In the genomic region with DNA sequence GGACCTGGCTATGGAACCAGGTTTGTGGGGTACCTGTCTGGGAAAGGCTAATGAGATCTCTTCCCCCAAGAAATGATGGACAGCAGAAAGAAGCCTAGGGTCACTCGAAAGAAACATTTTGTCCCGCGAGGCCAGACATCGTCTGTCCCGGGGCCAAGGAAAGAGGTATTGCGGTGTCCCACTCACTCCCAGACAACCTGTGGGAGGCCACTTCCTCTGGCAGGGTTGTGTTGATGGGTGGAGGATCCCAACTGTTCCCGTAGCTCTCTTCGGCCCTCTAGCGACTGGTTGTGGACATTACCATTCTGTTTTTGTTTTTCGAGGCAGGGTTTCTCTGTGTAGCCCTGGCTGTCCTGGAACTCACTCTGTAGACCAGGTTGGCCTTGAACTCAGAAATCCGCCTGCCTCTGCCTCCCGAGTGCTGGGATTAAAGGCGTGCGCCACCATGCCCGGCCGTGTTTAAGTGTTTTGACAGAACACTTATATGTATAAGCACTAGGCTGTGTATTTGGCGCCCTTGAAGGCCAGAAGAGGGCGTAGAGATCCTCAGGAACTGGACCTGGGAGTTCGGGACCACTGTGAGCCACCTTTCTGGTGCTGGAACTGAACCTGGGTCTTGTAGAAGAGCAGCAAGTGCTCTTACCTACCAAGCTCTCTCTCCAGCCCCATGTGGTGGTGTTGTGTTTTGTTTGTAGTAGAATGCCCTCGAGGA, we compare ENCODE assay signal across 8 mouse cellular contexts. TPM values are rescaled to one million over a fixed set of nuclear protein-coding genes. Genes with fewer than 3 reads are reported as not detected.
DNase-seq lines count a peak whose midpoint lies in the region; ATAC-seq and TF ChIP-seq lines count a peak whose summit lies in the region.

No protein-coding gene starts in this region.

- peak; percentile 91 for TF ChIP-seq CTCF in heart, postnatal 0 days (IDR thresholded peaks at IDR 0.05; ENCODE audit: low read depth)

- DNase-seq in MEL-GATA-1-ER (ENCODE audit: extremely low read depth, low read depth), result peak; percentile 74
- peak; percentile 93 for DNase-seq in c-Kit-negative CD71-positive TER-119-positive erythroid progenitor cells, embryonic 14.5 days (ENCODE audit: low read depth, low spot score)
- DNase-seq in heart, postnatal 0 days (ENCODE audit: low spot score), result peak; percentile 80
- peak; percentile 83 for DNase-seq in kidney, postnatal 14 days
- peak; percentile 51 for DNase-seq in ovary, adult 18-20 months (ENCODE audit: low spot score)
- peak; percentile 44 to 55 for DNase-seq in thymus, postnatal 36 days

- no peak overlapping the region for H3K9ac ChIP-seq in heart, postnatal 0 days (replicated peaks; ENCODE audit: low read depth, low read length)
- peak overlapping the region; percentile 54 for H3K9ac ChIP-seq in lung, embryonic 15.5 days

- TF ChIP-seq EP300 in heart, postnatal 0 days (IDR thresholded peaks at IDR 0.05; ENCODE audit: low read depth), result no peak

- no peak overlapping the region for H3K27ac ChIP-seq in heart, postnatal 0 days (ENCODE audit: low read depth)
- no peak overlapping the region for H3K27ac ChIP-seq in lung, embryonic 15.5 days

- peaks cover 29% of the 10 kb centered on the region for H3K4me1 ChIP-seq in heart, postnatal 0 days (ENCODE audit: control insufficient read depth, insufficient read depth)
- H3K4me1 ChIP-seq in lung, embryonic 15.5 days, result peaks cover 44% of the 10 kb centered on the region

- H3K27me3 ChIP-seq in heart, postnatal 0 days (ENCODE audit: control insufficient read depth, insufficient read depth, low read length), result peaks cover 57% of the 10 kb centered on the region
- H3K27me3 ChIP-seq in lung, embryonic 15.5 days, result peaks cover 41% of the 10 kb centered on the region

- H3K4me3 ChIP-seq in heart, postnatal 0 days (ENCODE audit: low read depth, low read length), result peak overlapping the region; percentile 59
- peak overlapping the region; percentile 53 for H3K4me3 ChIP-seq in lung, embryonic 15.5 days

- peak overlapping the region; percentile 91 for H3K4me2 ChIP-seq in heart, postnatal 0 days (ENCODE audit: low read depth, low read length)
- H3K4me2 ChIP-seq in lung, embryonic 15.5 days, result peak overlapping the region; percentile 99

- 15% methylated on average over 20 of the region's 20 CpGs for WGBS in heart, postnatal 0 days
- 13% methylated on average over 20 of the region's 20 CpGs for WGBS in lung, embryonic 15.5 days

- peaks cover 14% of the 10 kb centered on the region for H3K36me3 ChIP-seq in heart, postnatal 0 days (replicated peaks; ENCODE audit: control insufficient read depth, insufficient read depth, low read length)
- peaks cover 7% of the 10 kb centered on the region for H3K36me3 ChIP-seq in lung, embryonic 15.5 days

- H3K9me3 ChIP-seq in heart, postnatal 0 days (replicated peaks; ENCODE audit: control insufficient read depth, low read length), result no peaks in the 10 kb centered on the region
- no peaks in the 10 kb centered on the region for H3K9me3 ChIP-seq in lung, embryonic 15.5 days

- peak; percentile 61 for ATAC-seq in erythroid progenitor cell, adult 5-6 weeks (replicated peaks; ENCODE audit: low FRiP score, poor library complexity, severe bottlenecking)
- peak; percentile 69 for ATAC-seq in heart, postnatal 0 days (ENCODE audit: insufficient read depth, low read depth)
- ATAC-seq in lung, embryonic 15.5 days (ENCODE audit: borderline replicate concordance, extremely low read depth, low FRiP score, low TSS enrichment), result peak; percentile 29; the same call in 1 of the 2 replicates

RNA-seq across cellular contexts. Expression of a gene that starts 3.6 kb away (rescaled TPM):
- total RNA-seq in erythroid progenitor cell, adult 5-6 weeks (2015; ENCODE audit: low replicate concordance), result 34.0 and 39.3 TPM in 2 replicates
- total RNA-seq in erythroid progenitor cell, adult 5-6 weeks (2017; ENCODE audit: low replicate concordance), result 65.2 and 96.7 TPM in 2 replicates
- 1.9 and 3.1 TPM in 2 replicates for total RNA-seq in heart, postnatal 0 days (2014; rRNA removed; ENCODE audit: low replicate concordance)
- 2.0 TPM in 2 replicates for polyA plus RNA-seq in heart, postnatal 0 days (2015; fragmentation: Nextera tagmentation; extraction: Ambion mirVana)
- 6.2 and 6.9 TPM in 2 replicates for polyA plus RNA-seq in lung, embryonic 15.5 days (2015; fragmentation: Nextera tagmentation; extraction: Ambion mirVana)

RNA-seq across cellular contexts. Expression of a gene that starts 40.3 kb away (rescaled TPM):
- 10.8 and 15.9 TPM in 2 replicates for total RNA-seq in erythroid progenitor cell, adult 5-6 weeks (2015; ENCODE audit: low replicate concordance)
- 9.5 and 12.0 TPM in 2 replicates for total RNA-seq in erythroid progenitor cell, adult 5-6 weeks (2017; ENCODE audit: low replicate concordance)
- total RNA-seq in heart, postnatal 0 days (2014; rRNA removed; ENCODE audit: low replicate concordance), result 43.3 and 46.6 TPM in 2 replicates
- polyA plus RNA-seq in heart, postnatal 0 days (2015; fragmentation: Nextera tagmentation; extraction: Ambion mirVana), result 59.2 and 62.2 TPM in 2 replicates
- polyA plus RNA-seq in lung, embryonic 15.5 days (2015; fragmentation: Nextera tagmentation; extraction: Ambion mirVana), result 180 and 187 TPM in 2 replicates

RNA-seq across cellular contexts. Expression of a gene that starts 46.9 kb away (rescaled TPM):
- total RNA-seq in erythroid progenitor cell, adult 5-6 weeks (2015; ENCODE audit: low replicate concordance), result 95.5 and 136 TPM in 2 replicates
- 126 and 150 TPM in 2 replicates for total RNA-seq in erythroid progenitor cell, adult 5-6 weeks (2017; ENCODE audit: low replicate concordance)
- total RNA-seq in heart, postnatal 0 days (2014; rRNA removed; ENCODE audit: low replicate concordance), result 17.2 and 34.8 TPM in 2 replicates
- 4.1 and 5.2 TPM in 2 replicates for polyA plus RNA-seq in heart, postnatal 0 days (2015; fragmentation: Nextera tagmentation; extraction: Ambion mirVana)
- 12.6 and 14.8 TPM in 2 replicates for polyA plus RNA-seq in lung, embryonic 15.5 days (2015; fragmentation: Nextera tagmentation; extraction: Ambion mirVana)

RNA-seq across cellular contexts. Expression of a gene that starts 51.9 kb away (rescaled TPM):
- not detected in 2 replicates for total RNA-seq in erythroid progenitor cell, adult 5-6 weeks (2015; ENCODE audit: low replicate concordance)
- not detected in 2 replicates for total RNA-seq in erythroid progenitor cell, adult 5-6 weeks (2017; ENCODE audit: low replicate concordance)
- total RNA-seq in heart, postnatal 0 days (2014; rRNA removed; ENCODE audit: low replicate concordance), result not detected in 2 replicates
- polyA plus RNA-seq in heart, postnatal 0 days (2015; fragmentation: Nextera tagmentation; extraction: Ambion mirVana), result not detected in 2 replicates
- not detected in 2 replicates for polyA plus RNA-seq in lung, embryonic 15.5 days (2015; fragmentation: Nextera tagmentation; extraction: Ambion mirVana)
